Mouse (Mus musculus) adrenal gland, postnatal 14 days (tissue): ENCODE results near the gene Polr1a. TPM values are rescaled to one million over a fixed set of nuclear protein-coding genes. Genes with fewer than 3 reads are reported as not detected.

Source experiments
- DNase-seq: peaks from one replicate; pipeline ENCODE4 v3.0.0; 2021; ENCODE audit warnings: mixed read lengths
- total RNA-seq: library from RNA; stranded (reverse); gene quantifications from 2 replicates; pipeline ENCODE4 v1.2.3, GENCODE M21; 2021

Polr1a gene
- total RNA-seq, 1 experiment from 2014 or later = 60.9 TPM

DNA sequence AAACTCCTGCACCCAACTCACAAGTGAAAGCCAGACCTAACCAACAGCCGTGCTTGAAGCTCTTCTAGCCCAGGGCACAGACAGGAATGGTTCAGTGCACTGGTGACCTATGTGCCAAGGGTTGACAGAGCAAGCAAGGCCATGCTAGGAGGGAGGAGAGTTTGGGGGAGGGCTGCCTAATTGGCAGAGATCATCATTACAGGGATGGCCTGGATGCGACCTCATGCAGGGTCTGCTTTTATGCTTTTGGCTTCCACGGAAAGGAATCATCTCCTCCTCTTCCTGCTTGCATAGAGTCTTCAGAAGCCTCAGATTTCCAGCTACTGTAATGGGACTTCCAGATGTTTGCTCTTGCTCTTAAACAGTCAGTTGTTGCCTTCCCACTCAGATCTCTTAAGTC, 40.9 kb downstream of the Polr1a start:
- peak; percentile 24 for DNase-seq

DNA sequence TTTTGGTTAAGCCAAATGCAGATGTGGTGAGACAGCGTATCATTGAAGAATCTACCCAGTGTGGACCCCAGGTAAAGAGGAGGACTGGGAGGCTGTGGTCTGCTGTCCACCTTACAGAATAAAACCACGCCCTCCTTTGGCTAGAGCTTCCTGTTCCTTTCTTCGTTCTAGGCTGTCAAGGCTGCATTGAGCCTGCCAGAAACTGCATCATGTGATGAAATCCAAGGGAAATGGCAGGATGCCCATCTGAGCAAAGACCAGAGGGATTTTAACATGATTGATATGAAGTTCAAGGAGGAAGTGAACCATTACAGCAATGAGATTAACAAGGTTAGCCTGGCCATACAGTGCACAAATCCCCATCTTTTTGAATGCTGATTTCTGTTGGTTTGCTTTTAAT, 41.7 kb downstream of the Polr1a start:
- DNase-seq = peak; percentile 95

DNA sequence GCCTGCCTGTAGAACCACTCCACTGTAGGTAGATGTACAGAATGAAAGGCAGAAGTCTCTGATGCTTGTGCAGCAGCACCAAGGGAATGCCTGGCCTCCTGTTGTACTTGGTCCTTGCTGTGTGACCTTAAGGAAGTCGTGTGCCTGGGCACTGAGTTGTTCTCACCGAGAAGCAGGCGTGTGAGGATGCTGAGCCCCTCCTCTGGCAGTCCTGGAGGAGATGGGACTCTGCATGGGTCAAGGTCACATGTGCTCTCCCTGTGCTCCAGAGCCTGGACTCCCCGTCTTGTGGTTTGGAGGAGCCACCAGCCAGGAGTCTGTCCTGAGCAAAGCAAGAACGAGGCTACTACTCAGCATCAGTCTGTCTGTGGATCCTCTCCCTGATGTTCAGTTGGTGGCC, 42.3 kb downstream of the Polr1a start:
- DNase-seq = peak; percentile 27

DNA sequence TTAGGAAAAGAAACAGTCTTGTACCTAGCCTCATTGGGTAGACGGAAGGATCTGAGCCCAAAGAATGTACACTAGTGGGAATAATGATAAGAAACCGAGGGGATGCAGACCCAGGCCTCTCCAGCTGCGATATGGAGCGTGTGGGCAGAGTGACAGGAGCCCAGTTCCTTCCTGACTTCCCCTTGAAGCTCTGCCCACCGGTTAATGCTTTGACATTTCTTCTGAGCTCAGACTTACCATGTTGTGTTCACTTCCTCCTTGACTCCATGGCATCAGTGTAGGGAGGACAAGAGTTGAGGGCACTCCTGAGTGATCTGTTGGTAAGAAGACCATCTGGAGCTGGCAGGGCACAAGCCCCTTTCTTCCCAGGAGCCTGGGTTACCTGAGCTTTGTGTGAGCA, 53.3 kb downstream of the Polr1a start:
- DNase-seq = no peak

DNA sequence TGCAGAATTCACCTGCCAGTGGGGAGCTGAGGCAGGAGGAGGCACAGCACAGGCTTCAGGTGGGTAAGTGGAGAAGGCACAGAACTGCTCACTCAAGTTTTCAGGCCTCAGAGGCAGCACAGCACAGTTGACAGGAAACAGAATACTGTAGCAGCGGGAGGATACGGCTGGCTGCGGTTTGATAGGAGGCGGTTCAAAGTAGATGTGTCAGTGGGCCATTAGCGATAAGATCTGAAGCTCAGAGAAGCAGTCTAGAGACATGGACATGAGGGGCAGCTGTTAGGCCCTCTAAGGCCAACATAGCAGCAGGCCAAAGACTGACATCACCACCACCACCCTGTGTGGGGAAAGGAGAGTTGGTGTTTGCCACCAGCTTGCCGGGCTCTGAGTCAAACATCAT, 53.9 kb downstream of the Polr1a start:
- DNase-seq = no peak

GRCm38 (mm10) chr6:71963561-71963960, 54.7 kb downstream of the Polr1a start:
- DNase-seq = no peak

DNA sequence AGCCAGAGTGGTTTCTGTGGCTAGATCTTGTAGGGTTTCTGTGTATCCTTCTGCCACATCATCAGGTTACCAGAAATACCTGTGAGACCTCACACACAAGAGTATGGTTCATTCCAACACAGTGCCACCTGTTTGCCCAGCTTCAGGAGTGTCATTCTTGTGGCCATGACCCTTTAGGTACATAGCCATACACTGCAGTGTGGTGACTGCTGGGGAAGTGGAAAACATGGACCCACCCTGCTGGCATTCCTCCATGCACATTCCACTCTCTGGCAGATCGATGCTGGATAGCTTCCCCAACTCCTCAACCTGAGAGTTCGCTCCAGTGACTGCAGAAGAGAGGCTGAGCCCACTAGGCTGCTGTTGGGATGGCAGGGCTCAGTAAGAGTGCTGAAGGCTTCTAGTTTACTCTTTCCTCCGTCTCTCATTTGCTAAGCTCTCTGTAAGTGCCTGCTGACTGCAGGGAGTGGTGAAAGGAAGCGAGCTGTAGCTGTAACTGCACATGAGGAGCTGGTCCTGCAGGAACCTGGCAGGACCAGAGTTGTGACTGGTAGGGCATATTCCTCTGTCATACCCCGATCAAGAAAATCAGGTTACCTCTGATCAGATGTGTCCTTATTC, 57.9 kb downstream of the Polr1a start:
- no peak for DNase-seq

DNA sequence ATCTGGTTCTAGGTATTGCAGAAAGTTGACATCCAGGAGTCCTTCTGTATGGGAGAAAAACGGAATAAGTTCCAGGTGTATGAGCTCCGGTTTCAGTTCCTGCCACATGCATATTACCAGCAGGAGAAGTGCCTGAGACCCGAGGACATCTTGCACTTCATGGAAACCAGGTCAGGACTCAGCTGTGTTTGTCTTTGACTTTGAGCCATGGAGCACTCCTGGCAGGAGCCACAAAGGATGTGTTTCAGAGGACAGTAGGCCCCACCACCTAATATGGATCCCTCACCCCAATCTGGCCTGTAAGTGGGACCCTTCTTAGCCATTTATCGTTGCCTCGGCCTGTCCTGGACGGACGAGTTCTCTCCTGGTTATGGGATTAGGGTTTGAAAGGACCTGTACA, 59.0 kb downstream of the Polr1a start:
- no peak for DNase-seq

- DNase-seq = no peak
Measured at GRCm38 (mm10) chr6:71969459-71969858, 60.6 kb downstream of the Polr1a start.

- DNase-seq = no peak
Measured at GRCm38 (mm10) chr6:71970154-71970553, 61.3 kb downstream of the Polr1a start.

DNA sequence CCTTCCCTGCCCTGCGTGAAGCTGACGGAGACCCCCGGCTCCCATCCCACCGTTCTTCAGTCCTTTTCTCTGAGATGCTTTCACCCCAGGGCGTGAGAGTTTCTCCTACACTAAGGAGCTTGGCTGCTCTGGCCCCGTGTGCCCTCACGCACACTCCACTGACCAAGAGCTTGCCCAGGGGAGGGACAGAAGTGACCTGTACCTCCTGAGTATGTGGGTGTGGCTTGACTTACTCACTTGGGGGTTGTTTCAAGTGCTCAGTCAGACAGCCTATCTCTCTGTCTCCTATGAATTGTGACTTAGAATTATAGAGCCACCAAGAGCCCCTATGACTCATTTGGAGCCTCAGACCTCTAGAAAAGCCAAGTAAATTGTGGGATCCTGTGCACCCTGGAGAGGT, 67.7 kb downstream of the Polr1a start:
- DNase-seq = peak; percentile 17

DNA sequence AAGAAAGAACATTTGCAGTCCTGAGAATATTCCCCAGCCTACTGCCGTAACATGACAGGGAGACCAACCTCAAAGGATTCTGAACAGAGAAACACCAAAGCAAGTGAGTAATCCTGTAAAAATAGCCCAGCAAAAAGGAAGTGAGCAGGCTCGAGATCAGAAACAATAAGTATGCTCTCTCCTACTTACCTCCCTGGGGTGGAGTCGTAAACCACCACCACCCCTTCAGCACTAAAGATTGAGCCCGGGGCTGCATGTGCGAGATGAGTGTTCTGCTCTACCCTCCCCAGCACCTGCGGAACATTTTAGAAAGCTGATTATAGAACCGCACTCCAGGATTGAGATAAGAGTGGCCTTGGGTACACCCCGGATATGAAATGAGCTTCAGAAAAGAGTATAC, 71.3 kb downstream of the Polr1a start:
- DNase-seq = no peak

DNA sequence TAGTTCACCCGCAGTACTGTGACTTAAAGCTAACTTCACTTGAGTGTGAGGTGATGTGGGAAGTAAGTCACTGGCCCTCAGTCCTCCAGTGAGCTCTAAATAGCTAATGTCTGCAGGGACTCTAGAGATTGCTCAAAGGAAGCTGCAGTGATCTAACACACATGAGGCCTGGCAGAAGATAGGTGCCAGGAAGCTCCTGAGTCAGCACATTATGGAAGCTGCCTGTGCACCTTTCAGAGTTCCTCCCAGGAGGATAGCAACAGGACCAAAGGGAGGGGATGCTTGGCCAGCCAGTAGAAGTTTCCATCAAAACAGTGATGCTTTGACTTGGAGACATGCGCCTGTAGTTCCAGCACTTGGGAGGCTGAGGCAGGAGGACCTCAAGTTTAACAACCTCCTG, 71.7 kb downstream of the Polr1a start:
- no peak for DNase-seq

- DNase-seq = no peak
Measured at GRCm38 (mm10) chr6:71981450-71981849, 72.6 kb downstream of the Polr1a start.

DNA sequence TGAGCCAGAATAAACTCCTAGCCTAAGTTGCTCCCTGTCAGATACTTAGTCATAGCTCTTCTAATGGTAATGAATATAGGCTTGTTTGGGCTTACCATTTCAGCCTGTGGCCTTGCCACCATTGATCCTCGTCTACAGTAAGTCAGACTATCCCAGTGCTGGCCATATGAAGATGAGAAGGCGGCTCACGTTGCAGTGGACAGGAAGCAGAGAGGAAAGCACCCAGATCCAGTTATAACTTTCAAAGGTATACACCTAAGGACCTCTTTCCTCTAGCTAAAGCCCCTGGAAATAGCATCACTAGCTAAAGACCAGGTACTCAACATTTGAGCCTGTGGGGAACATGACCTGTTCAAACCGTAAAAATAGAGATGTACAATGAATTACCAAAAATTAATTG, 77.1 kb downstream of the Polr1a start:
- DNase-seq = no peak

- DNase-seq = peak; percentile 63
Measured at GRCm38 (mm10) chr6:71987546-71988248, 78.8 kb downstream of the Polr1a start.

DNA sequence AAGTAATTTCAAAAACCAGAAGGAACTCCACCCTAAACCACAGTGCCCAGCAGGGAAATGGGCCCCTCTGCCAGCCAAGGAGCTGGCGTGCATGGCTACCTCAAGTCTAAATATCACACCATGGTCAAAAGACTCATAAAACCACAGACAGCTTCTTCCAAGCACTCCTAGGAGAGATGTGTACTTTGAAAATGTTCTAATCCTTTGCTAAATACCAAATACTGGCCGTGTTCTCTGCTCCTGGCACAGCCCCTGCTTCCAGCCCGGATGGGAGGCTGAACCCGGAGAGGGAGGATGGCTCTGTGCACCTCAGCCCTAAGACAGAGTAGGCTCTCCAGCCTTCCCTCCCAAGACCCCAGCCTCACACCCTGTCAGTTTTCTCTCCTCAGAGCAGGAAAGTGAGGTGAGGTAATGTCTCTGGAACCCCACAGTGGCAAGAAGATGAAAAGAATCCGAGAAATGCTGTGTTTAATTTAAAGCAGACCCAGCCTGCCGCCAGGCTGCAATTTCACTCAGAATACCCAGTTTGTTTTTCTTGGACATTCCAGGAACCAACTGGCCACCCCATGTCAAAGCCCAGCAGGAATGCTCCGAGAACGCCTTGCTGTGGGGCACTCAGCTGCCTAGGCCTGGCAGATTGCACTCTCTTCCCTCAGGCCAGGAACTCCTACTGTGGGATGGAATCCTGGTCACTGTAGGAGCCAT, 80.9 kb downstream of the Polr1a start:
- peak; percentile 42 for DNase-seq

- peak; percentile 81 for DNase-seq
Measured at GRCm38 (mm10) chr6:71990371-71990837, 81.6 kb downstream of the Polr1a start.

- peak; percentile 74 for DNase-seq
Measured at GRCm38 (mm10) chr6:71991190-71991932, 82.5 kb downstream of the Polr1a start.

GRCm38 (mm10) chr6:71991933-71992325, 83.1 kb downstream of the Polr1a start:
- peak; percentile 59 for DNase-seq

- DNase-seq = peak; percentile 40
Measured at GRCm38 (mm10) chr6:71994004-71994403, 85.2 kb downstream of the Polr1a start.

DNA sequence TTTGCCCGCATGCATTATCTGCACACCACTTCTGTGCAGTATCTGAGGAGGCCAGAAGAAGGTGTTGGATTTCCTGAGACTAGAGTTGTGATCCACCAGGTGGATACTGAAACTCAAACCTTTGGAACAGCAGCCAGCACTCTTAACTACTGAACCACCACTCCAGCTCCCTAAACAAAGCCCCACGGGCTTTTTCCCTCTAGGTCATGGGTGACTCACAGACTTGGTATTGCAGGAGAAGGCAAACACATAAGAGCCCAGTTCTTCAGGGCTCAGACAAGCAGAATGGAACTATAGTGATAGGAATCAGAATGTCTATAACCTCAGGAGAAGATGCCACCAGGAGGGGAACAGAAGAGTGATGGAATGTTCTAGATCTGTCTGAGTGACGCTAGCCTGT, 86.2 kb downstream of the Polr1a start:
- DNase-seq = peak; percentile 28

GRCm38 (mm10) chr6:71997215-71997614, 88.4 kb downstream of the Polr1a start:
- DNase-seq = no peak
